Mouse (Mus musculus) embryonic facial prominence, embryonic 11.5 days (tissue): ENCODE results near the gene Egln1. TPM values are rescaled to one million over a fixed set of nuclear protein-coding genes. Genes with fewer than 3 reads are reported as not detected.

Experiments
- polyA plus RNA-seq: library from polyadenylated mRNA; unstranded; fragments of >200 nt; fragmentation: Nextera tagmentation; extraction: Ambion mirVana; gene quantifications from 2 replicates; pipeline ENCODE4 v1.2.1, GENCODE M21; 2014

The Egln1 gene
- polyA plus RNA-seq, 1 experiment from 2014 or later, result 17.8 TPM

Other genes with a start within 250 kb of the Egln1 start
- gene Ttc13, start 227.3 kb downstream of the Egln1 start, polyA plus RNA-seq, result 52.1 and 55.1 TPM in 2 replicates
- gene Arv1, start 227.2 kb downstream of the Egln1 start, polyA plus RNA-seq, result 25.7 and 27.1 TPM in 2 replicates
- gene Fam89a, start 197.5 kb downstream of the Egln1 start, polyA plus RNA-seq, result 6.0 and 6.8 TPM in 2 replicates
- 1.2 and 1.4 TPM in 2 replicates for gene Trim67, start 156.2 kb downstream of the Egln1 start, polyA plus RNA-seq
- 117 and 123 TPM in 2 replicates for gene Gnpat, start 86.3 kb downstream of the Egln1 start, polyA plus RNA-seq
- gene 2810004N23Rik, start 86.2 kb downstream of the Egln1 start, polyA plus RNA-seq, result 50.9 and 51.9 TPM in 2 replicates
- gene Exoc8, start 51.6 kb downstream of the Egln1 start, polyA plus RNA-seq, result 5.7 and 6.8 TPM in 2 replicates
- gene Sprtn, start 51.4 kb downstream of the Egln1 start, polyA plus RNA-seq, result 9.4 and 9.8 TPM in 2 replicates
- gene Tsnax, start 63.7 kb upstream of the Egln1 start, polyA plus RNA-seq, result 158 and 159 TPM in 2 replicates
- 0.84 and 0.86 TPM in 2 replicates for gene Disc1, start 104.9 kb upstream of the Egln1 start, polyA plus RNA-seq